Mouse (Mus musculus) CH12.LX (cell line): ENCODE measurements at regions not wholly inside any gene's neighbourhood (a gene's known extent, or its start where the extent isn't known, plus 50 kb on each side); places are given as distances from the start of the nearest gene placed in this dataset.

Experiments
- DNase-seq: peaks from one replicate; pipeline ENCODE4 v3.0.0-alpha.2; 2013; ENCODE audit errors: extremely low read depth
- H3K27ac ChIP-seq: 2 replicates; pipeline ENCODE4 v1.5.1; 2012; ENCODE audit warnings: low read depth, mild to moderate bottlenecking, control low read depth, moderate library complexity; ENCODE audit not compliant: insufficient read depth
- H3K27me3 ChIP-seq: replicated peaks from 2 replicates; pipeline ENCODE3; 2012; ENCODE audit warnings: inconsistent platforms
- H3K36me3 ChIP-seq, 2 experiments: replicated peaks in 1 of 2; 2 replicates each; pipeline versions ENCODE3 to v1.6.1; 2012; ENCODE audit warnings: inconsistent platforms in 1 of 2, low read length in 1 of 2, mild to moderate bottlenecking in 1 of 2, mixed read lengths in 1 of 2, moderate library complexity in 1 of 2; ENCODE audit not compliant: control insufficient read depth in 1 of 2, insufficient read depth in 1 of 2
- H3K4me1 ChIP-seq, 2 experiments: 2 replicates each; pipeline ENCODE4 v1.6.1; 2012; ENCODE audit warnings: inconsistent platforms in 1 of 2, moderate library complexity in 1 of 2; ENCODE audit not compliant: insufficient read depth in 2 of 2, control insufficient read depth in 1 of 2
- H3K4me2 ChIP-seq: 2 replicates; pipeline ENCODE4 v1.6.1; 2012; ENCODE audit warnings: low read depth, mild to moderate bottlenecking, control low read depth; ENCODE audit not compliant: poor library complexity, insufficient read depth, severe bottlenecking
- H3K4me3 ChIP-seq, 3 experiments: fragments of 150-350 bp in 1 of 3; sonication (generic) in 1 of 3; replicated peaks in 1 of 3; 2 replicates each; pipeline versions ENCODE3 to v1.5.1; 2011 to 2012; ENCODE audit warnings: low read depth in 2 of 3, low read length in 2 of 3, mild to moderate bottlenecking in 2 of 3, moderate library complexity in 2 of 3, control low read depth in 1 of 3, improper control_type of control experiment in 1 of 3, inconsistent platforms in 1 of 3, mixed read lengths in 1 of 3; ENCODE audit not compliant: poor library complexity in 1 of 3
- H3K79me2 ChIP-seq: replicated peaks from 2 replicates; pipeline ENCODE4 v1.6.1; 2012; ENCODE audit warnings: mild to moderate bottlenecking, moderate library complexity; ENCODE audit not compliant: control insufficient read depth, poor library complexity, insufficient read depth, severe bottlenecking; ENCODE audit errors: extremely low read depth
- H3K9ac ChIP-seq: 2 replicates; pipeline ENCODE4 v1.6.1; 2012; ENCODE audit warnings: low read depth, mild to moderate bottlenecking, control low read depth, moderate library complexity; ENCODE audit not compliant: insufficient read depth
- H3K9me3 ChIP-seq: replicated peaks from 2 replicates; pipeline ENCODE3; 2012; ENCODE audit warnings: low read length, inconsistent platforms, mixed read lengths
- CHD1 ChIP-seq: IDR thresholded peaks from 2 replicates; pipeline ENCODE4 v1.6.1; 2012; ENCODE audit warnings: low read depth, low read length, improper control_type of control experiment, inconsistent platforms
- CTCF ChIP-seq, 2 experiments: IDR thresholded peaks in 1 of 2; conservative IDR thresholded peaks in 1 of 2; 2 replicates each; pipeline ENCODE4 v1.5.1; 2011 to 2012; ENCODE audit warnings: low read depth in 2 of 2, low read length in 2 of 2, improper control_type of control experiment in 1 of 2, inconsistent platforms in 1 of 2, mild to moderate bottlenecking in 1 of 2, moderate library complexity in 1 of 2
- ELF1 ChIP-seq: IDR thresholded peaks from 2 replicates; pipeline ENCODE4 v1.6.1; 2014; ENCODE audit warnings: low read depth, mild to moderate bottlenecking, inconsistent platforms, low read length, improper control_type of control experiment
- EP300 ChIP-seq: IDR thresholded peaks from 2 replicates; pipeline ENCODE4 v1.6.1; 2011; ENCODE audit warnings: low read length, improper control_type of control experiment
- ETS1 ChIP-seq: conservative IDR thresholded peaks from 2 replicates; pipeline ENCODE4 v1.6.1; 2012; ENCODE audit warnings: low read depth, mild to moderate bottlenecking, inconsistent platforms, low read length, improper control_type of control experiment, moderate library complexity
- GABPA ChIP-seq: IDR thresholded peaks from 2 replicates; pipeline ENCODE4 v1.6.1; 2012; ENCODE audit warnings: low read depth, low read length, improper control_type of control experiment, inconsistent platforms; ENCODE audit not compliant: insufficient replicate concordance
- HCFC1 ChIP-seq: IDR thresholded peaks from 2 replicates; pipeline ENCODE4 v1.6.1; 2012; ENCODE audit warnings: low read depth, mild to moderate bottlenecking, inconsistent platforms, low read length, improper control_type of control experiment
- IRF4 ChIP-seq: IDR thresholded peaks from 2 replicates; pipeline ENCODE4 v1.6.1; 2014; ENCODE audit warnings: low read depth, mild to moderate bottlenecking, inconsistent platforms, low read length, improper control_type of control experiment
- JUN ChIP-seq: IDR thresholded peaks from 2 replicates; pipeline ENCODE4 v1.6.1; 2011; ENCODE audit warnings: low read depth, mild to moderate bottlenecking, low read length, improper control_type of control experiment, moderate library complexity; ENCODE audit not compliant: insufficient read depth
- KAT2A ChIP-seq: IDR thresholded peaks from 2 replicates; pipeline ENCODE4 v1.6.1; 2012; ENCODE audit warnings: low read length, improper control_type of control experiment, inconsistent platforms; ENCODE audit not compliant: insufficient replicate concordance
- MAFK ChIP-seq: IDR thresholded peaks from 2 replicates; pipeline ENCODE4 v1.6.1; 2011; ENCODE audit warnings: low read length, improper control_type of control experiment; ENCODE audit not compliant: insufficient replicate concordance
- MAX ChIP-seq: IDR thresholded peaks from 2 replicates; pipeline ENCODE4 v1.6.1; 2011; ENCODE audit warnings: low read length, improper control_type of control experiment
- MAZ ChIP-seq: IDR thresholded peaks from 2 replicates; pipeline ENCODE4 v1.6.1; 2012; ENCODE audit warnings: low read depth, mild to moderate bottlenecking, inconsistent platforms, low read length, improper control_type of control experiment, moderate library complexity
- MXI1 ChIP-seq: IDR thresholded peaks from 2 replicates; pipeline ENCODE4 v1.6.1; 2011; ENCODE audit warnings: mild to moderate bottlenecking, low read depth, low read length, improper control_type of control experiment
- NELFE ChIP-seq: IDR thresholded peaks from 2 replicates; pipeline ENCODE4 v1.6.1; 2011; ENCODE audit warnings: low read depth, low read length, improper control_type of control experiment
- RCOR1 ChIP-seq: conservative IDR thresholded peaks from 2 replicates; pipeline ENCODE4 v1.6.1; 2012; ENCODE audit warnings: low read depth, mild to moderate bottlenecking, inconsistent platforms, low read length, improper control_type of control experiment
- SIN3A ChIP-seq: IDR thresholded peaks from 2 replicates; pipeline ENCODE4 v1.6.1; 2012; ENCODE audit warnings: low read length, improper control_type of control experiment, inconsistent platforms
- SMC3 ChIP-seq: IDR thresholded peaks from 2 replicates; pipeline ENCODE4 v1.6.1; 2011; ENCODE audit warnings: low read depth, low read length, improper control_type of control experiment
- TCF12 ChIP-seq: IDR thresholded peaks from 2 replicates; pipeline ENCODE4 v1.6.1; 2014; ENCODE audit warnings: low read depth, mild to moderate bottlenecking, inconsistent platforms, low read length, improper control_type of control experiment
- USF1 ChIP-seq: IDR thresholded peaks from 2 replicates; pipeline ENCODE4 v1.6.1; 2014; ENCODE audit warnings: low read depth, mild to moderate bottlenecking, inconsistent platforms, low read length, improper control_type of control experiment
- USF2 ChIP-seq: conservative IDR thresholded peaks from 2 replicates; pipeline ENCODE4 v1.6.1; 2011; ENCODE audit warnings: low read depth, low read length, improper control_type of control experiment
- ZC3H11A ChIP-seq: IDR thresholded peaks from 2 replicates; pipeline ENCODE4 v1.6.1; 2012; ENCODE audit warnings: low read depth, mild to moderate bottlenecking, inconsistent platforms, low read length, improper control_type of control experiment
- ZNF384 ChIP-seq: IDR thresholded peaks from 2 replicates; pipeline ENCODE4 v1.6.1; 2012; ENCODE audit warnings: low read depth, low read length, improper control_type of control experiment, inconsistent platforms
- dilution Hi-C: fragments of 300-500 bp; cut with MboI; formaldehyde crosslinking; loops from 2 replicates; pipeline ENCODE4 v1.14.3; 2020; ENCODE audit warnings: low sequenced_read_pairs; ENCODE audit not compliant: extremely low pct_unique_long_range_greater_than_20kb, extremely low pct_ligation_motif_present
- in situ Hi-C: fragments of 300-500 bp; cut with MboI; formaldehyde crosslinking; loops from 3 replicates; pipeline ENCODE4 v1.14.3; 2019; ENCODE audit warnings: low sequenced_read_pairs, low pct_ligation_motif_present, low pct_unique_long_range_greater_than_20kb, mixed read lengths

DNA sequence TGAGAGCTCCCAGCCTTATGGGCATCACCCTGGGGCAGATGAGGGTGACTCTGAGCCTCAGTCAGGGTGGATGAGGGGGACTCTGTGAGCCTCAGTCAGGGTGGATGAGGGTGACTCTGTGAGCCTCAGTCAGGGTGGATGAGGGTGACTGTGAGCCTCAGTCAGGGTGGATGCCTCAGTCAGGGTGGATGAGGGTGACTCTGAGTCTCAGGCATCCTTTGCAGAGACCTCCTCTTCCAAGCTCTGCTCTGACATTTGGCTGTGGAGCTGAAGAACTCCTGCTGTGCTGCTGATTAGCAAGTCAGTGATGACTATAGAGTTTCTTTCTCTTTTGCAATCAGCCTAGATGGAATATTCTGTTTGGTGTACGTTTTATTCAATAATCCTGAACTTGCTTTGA, 83.7 kb upstream of the Rpl39l start:
- Histone ChIP-seq H3K27ac (no peak overlapping the region), H3K27me3 (no peaks in the 10 kb centered on the region), H3K4me2 (no peak overlapping the region), H3K9ac (no peak overlapping the region), H3K4me3 (no peak overlapping the region), H3K9me3 (no peaks in the 10 kb centered on the region), H3K36me3 (no peaks in the 10 kb centered on the region), H3K79me2 (no peaks in the 10 kb centered on the region), H3K4me1 (0 out of 4 replicates have a peak, but pooled peaks cover 0 to 3% of the 10 kb centered on the region in 2 experiments)
- dilution Hi-C loops, result no loop called here
- in situ Hi-C loops, result loop anchor here (5.0 to 25.0 kb wide), 3 partner anchors 121 to 451 kb away; partner anchors contain the start of genes Clec16a, Dexi and Tekt5
- TF ChIP-seq MXI1 (no peak), ZC3H11A (no peak), USF1 (no peak), ETS1 (no peak), IRF4 (no peak), ZNF384 (no peak)
- no peak for DNase-seq

DNA sequence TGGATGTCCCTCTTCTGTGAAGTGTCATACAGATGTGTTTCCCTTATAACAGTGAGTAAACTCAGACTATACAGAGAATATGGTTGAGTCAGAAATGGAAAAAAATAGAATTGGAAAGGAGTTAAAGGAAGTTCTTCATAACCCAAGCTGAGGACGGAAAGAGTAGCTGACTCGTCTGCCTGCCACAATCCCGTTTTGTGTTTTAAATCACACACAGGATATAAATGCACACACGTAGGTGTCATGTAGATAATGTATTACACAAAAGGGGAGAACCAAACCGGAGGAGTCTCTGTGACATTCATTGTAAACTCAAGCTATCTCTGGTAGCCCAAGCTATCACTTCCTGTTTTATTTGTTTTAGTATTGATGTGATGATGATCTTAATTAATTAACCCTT, 84.6 kb upstream of the Rpl39l start:
- Histone ChIP-seq H3K9me3 (no peaks in the 10 kb centered on the region), H3K79me2 (no peaks in the 10 kb centered on the region), H3K4me1 (0 out of 4 replicates have a peak, but pooled peaks cover 0 to 3% of the 10 kb centered on the region in 2 experiments), H3K36me3 (no peaks in the 10 kb centered on the region), H3K27me3 (no peaks in the 10 kb centered on the region), H3K9ac (no peak overlapping the region), H3K4me2 (no peak overlapping the region), H3K4me3 (no peak overlapping the region), H3K27ac (no peak overlapping the region)
- DNase-seq, result no peak
- in situ Hi-C loops (loop anchor here (5.0 to 25.0 kb wide), 3 partner anchors 122 to 452 kb away; partner anchors contain the start of genes Clec16a, Dexi and Tekt5), dilution Hi-C loops (no loop called here)
- TF ChIP-seq SIN3A (no peak), CTCF (conservative IDR thresholded peaks at IDR 0.05 in 1 of 2, IDR thresholded peaks at IDR 0.05 in 1 of 2; ENCODE audit: low read depth in 2 of 2, low read length in 2 of 2) (no peak), JUN (no peak), EP300 (no peak), ZNF384 (no peak), USF2 (no peak), MAZ (no peak), TCF12 (no peak), SMC3 (no peak), KAT2A (no peak), RCOR1 (no peak), MAX (no peak), MAFK (no peak), NELFE (no peak), GABPA (no peak), ELF1 (no peak), HCFC1 (no peak), ZC3H11A (no peak), CHD1 (no peak)
